Mouse (Mus musculus): ENCODE measurements around the gene Krtap16-1.

Krtap16-1 gene

DNA sequence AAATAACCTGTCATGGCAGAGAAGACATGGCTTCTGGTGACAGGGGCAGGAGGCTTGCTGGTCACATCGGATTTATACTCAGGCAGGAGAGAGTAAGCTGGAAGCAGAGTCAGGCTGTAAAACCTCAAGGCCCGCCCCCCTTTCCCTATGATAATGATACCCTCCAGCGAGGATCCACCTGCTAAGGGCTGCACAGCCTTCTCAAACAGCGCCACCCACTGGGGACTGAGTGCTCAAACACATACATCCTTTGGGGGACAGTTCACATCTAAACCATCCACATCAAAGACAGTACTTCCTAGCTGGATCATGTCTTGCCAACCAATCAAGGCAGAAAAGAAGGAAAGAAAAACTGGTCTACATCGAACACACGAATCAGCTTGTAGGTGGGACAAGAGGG, 22.2 kb downstream of the Krtap16-1 start:
- DNase-seq (ENCODE audit: extremely low spot score, low read depth, low spot score): no peak

DNA sequence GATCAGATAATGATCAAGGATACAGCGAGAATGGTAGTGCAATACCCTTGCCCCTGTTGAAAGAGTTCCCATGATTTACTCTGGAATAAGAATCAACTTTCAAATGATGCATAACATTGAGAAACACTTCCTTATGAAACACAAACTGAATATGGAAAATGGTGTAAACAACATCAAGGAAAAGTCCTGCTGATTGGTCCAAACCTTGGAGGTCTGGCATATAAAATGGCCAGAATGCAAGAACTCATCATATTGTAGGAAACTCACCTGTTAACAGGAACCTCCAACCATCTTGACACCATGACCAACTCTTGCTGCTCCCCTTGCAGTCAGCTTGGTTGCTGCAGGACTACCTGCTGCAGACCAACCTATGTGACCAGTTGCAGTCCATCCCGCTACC, 38.2 kb downstream of the Krtap16-1 start, which contains the start of gene Krtap9-5:
Krtap9-5 (plus strand) TSS at position 301 of the 400 bp plus-strand sequence.
- DNase-seq (ENCODE audit: extremely low spot score, low read depth, low spot score): no peak

DNA sequence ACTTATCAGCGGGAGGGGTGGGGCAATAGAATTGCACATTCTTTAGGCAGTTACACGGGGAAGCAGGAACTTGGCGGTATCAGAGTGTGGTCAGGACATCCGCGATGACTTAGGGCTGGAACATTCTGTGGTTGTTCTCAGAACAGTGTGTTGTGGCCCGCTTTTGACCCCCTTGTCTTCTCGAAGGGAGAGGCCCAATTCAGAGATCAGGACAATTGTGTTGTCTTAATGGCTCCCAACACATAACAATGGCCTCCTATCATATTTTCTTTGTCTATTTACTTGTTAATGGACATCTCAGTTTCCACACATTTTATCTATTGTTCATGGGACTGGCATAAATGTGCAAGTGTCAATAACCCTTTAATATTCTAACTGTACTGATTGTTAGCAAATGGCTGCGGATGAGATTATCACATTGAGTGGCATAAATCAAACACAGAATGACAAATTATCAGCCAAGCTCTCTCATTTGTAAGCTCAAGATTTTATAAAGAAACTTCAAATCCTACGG, 48.6 kb downstream of the Krtap16-1 start:
- no peak for DNase-seq (ENCODE audit: extremely low spot score, low read depth, low spot score)

DNA sequence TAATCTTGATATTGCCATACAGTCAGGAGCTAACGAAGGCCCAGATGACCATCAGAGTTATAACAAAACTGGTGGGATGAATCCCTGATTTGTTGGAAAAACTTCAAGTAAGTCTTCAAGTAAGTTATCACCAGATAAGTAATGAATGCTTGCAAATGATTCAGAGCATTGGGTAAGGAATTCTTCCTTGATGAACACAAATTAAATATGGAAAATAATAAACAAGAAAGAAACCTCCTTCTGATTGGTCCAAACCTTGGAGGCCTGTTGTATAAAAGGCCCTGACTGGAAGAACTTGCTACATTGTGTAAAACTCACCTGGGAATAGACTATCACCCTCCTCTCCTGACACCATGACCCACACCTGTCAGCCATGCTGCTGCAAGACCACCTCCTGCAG, 50.4 kb downstream of the Krtap16-1 start, which contains the start of gene Krtap31-2:
Krtap31-2 (plus strand) TSS at position 301 of the 400 bp plus-strand sequence.
- no peak for DNase-seq (ENCODE audit: extremely low spot score, low read depth, low spot score)

All from hindlimb bud, embryonic 11.5 days (tissue).